Mouse (Mus musculus): ENCODE measurements around the gene Epb42. TPM values are rescaled to one million over a fixed set of nuclear protein-coding genes. Genes with fewer than 3 reads are reported as not detected.
A peak's percentile ranks its signal among the peaks of the same experiment; 100 is the strongest.
"Not testable (repeated sequence)": the region's sequence is repeated elsewhere in the genome, so short reads cannot be mapped to it uniquely, and the experiment has no call there.

Gene Epb42
- polyA plus RNA-seq, 1 experiment from 2014 or later = 0.35 TPM

GRCm38 (mm10) chr2:121045653-121046052 lies 8.8 kb upstream of the Epb42 start:
- no peak for ATAC-seq (ENCODE audit: low FRiP score, low read depth)
- Histone ChIP-seq H3K9me3 (no peaks in the 10 kb centered on the region), H3K4me1 (replicated peaks) (no peaks in the 10 kb centered on the region), H3K36me3 (no peaks in the 10 kb centered on the region), H3K9ac (no peak overlapping the region), H3K27me3 (no peaks in the 10 kb centered on the region), H3K4me2 (no peak overlapping the region), H3K27ac (replicated peaks) (no peak overlapping the region), H3K4me3 (no peak overlapping the region)
- WGBS = 63% methylated on average over 4 of the region's 4 CpGs

DNA sequence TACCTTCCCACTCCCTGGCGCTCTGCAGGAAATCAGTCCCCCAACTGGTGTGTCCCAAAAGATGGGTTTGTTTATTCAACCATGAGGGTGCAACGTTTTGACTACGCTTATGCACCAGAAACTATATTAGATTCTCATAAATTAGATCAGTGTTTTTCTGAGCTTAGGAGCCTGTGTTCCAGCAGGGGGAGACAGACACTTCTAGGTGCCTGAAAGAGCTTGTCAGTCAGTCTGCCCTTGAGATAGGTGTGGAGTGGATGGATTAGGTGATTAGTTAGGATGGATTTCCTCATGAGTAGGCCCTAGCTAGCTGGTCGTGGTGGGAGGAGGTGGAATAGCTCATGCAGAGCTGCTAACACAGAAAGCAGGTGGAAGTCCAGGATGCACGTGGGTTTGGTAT lies 4.2 kb upstream of the Epb42 start:
- no peak for ATAC-seq (ENCODE audit: low FRiP score, low read depth)
- Histone ChIP-seq H3K36me3 (no peaks in the 10 kb centered on the region), H3K9ac (no peak overlapping the region), H3K4me2 (no peak overlapping the region), H3K4me1 (replicated peaks) (no peaks in the 10 kb centered on the region), H3K4me3 (no peak overlapping the region), H3K27ac (replicated peaks) (no peak overlapping the region), H3K9me3 (no peaks in the 10 kb centered on the region), H3K27me3 (no peaks in the 10 kb centered on the region)
- WGBS = 53% methylated on average over 5 of the region's 5 CpGs

DNA sequence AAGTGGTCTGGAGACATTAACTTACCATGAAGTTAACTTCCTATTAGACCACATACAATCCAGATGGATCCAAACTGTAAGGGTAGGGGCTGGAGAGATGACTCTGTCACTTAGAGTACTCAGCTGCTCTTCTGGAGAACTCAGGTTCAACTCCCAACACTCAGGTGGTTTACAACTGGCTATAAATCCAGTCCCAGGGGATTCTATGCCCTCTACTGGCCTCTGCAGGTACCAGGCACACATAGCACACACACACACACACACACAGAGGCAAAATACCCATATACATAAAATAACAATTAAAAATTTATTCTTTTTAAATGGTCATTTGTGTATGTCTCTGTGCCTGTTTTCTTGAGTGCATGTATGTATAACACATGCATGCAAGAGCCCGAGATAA lies 2.5 kb upstream of the Epb42 start:
- Histone ChIP-seq H3K4me3 (no peak overlapping the region), H3K27me3 (no peaks in the 10 kb centered on the region), H3K9me3 (no peaks in the 10 kb centered on the region), H3K36me3 (no peaks in the 10 kb centered on the region), H3K27ac (replicated peaks) (no peak overlapping the region), H3K4me2 (no peak overlapping the region), H3K4me1 (replicated peaks) (no peaks in the 10 kb centered on the region), H3K9ac (no peak overlapping the region)
- no peak for ATAC-seq (ENCODE audit: low FRiP score, low read depth)
- 96% methylated on average over 1 of the region's 1 CpGs for WGBS

- not testable (repeated sequence) for H3K27ac ChIP-seq (replicated peaks); H3K4me2 ChIP-seq; H3K27me3 ChIP-seq; H3K4me1 ChIP-seq (replicated peaks); H3K4me3 ChIP-seq; H3K9ac ChIP-seq; ATAC-seq (ENCODE audit: low FRiP score, low read depth); H3K9me3 ChIP-seq; H3K36me3 ChIP-seq
- 100% methylated on average over 1 of the region's 1 CpGs for WGBS
These were observed 2.0 kb upstream of the Epb42 start for GRCm38 (mm10) chr2:121038851-121039250.

DNA sequence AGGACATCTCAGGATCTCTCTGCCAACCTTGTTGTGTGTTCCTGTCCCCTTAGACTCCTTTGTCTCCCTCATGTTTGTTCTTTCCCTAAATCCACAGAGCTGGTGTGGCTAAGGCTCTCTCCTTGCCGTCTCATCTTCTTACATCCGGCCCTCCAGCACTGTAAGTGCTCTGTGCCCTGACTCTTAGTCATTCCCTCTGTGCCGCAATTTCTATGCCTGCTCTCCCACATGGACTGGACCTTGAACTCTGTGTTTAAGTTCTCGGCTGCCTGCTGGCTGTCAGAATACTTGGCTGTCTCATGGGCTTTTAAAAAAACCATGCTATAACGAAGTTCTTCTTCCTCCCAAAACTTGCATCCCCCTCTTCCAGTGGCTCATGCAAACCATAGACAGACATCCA lies 14.0 kb downstream of the Epb42 start:
- no peaks in the 10 kb centered on the region for H3K27me3 ChIP-seq
- no peak for ATAC-seq (ENCODE audit: low FRiP score, low read depth)
- no peaks in the 10 kb centered on the region for H3K9me3 ChIP-seq
- no peak overlapping the region for H3K4me2 ChIP-seq
- H3K9ac ChIP-seq = no peak overlapping the region
- 72% methylated on average over 5 of the region's 5 CpGs for WGBS
- H3K4me3 ChIP-seq = no peak overlapping the region
- H3K36me3 ChIP-seq = peaks cover 1% of the 10 kb centered on the region
- no peaks in the 10 kb centered on the region for H3K4me1 ChIP-seq (replicated peaks)
- H3K27ac ChIP-seq (replicated peaks) = no peak overlapping the region

DNA sequence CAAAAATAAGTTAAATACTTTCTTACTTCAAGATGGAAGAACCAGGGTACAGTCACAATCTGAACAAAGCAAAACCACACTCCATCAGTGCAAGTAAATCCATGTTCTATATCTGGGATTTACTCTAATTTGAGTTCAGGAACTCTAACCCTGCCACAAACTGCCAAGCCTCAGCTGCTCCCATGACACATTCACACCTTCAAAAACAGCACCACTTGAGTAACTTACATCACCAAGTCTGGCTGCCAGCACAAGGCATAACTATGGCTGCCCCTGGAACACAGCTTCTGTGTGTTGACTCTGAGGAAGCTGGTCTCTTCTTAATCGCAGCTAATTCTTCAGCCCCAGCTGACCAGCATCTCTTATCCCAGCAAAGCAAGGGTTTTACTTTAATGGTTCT lies 19.7 kb downstream of the Epb42 start:
- H3K4me1 ChIP-seq (replicated peaks) = no peaks in the 10 kb centered on the region
- H3K27me3 ChIP-seq = no peaks in the 10 kb centered on the region
- no peak for ATAC-seq (ENCODE audit: low FRiP score, low read depth)
- no peak overlapping the region for H3K9ac ChIP-seq
- no peak overlapping the region for H3K4me3 ChIP-seq
- no peak overlapping the region for H3K27ac ChIP-seq (replicated peaks)
- peaks cover 48% of the 10 kb centered on the region for H3K36me3 ChIP-seq
- no peaks in the 10 kb centered on the region for H3K9me3 ChIP-seq
- H3K4me2 ChIP-seq = no peak overlapping the region
- WGBS = 92% methylated on average over 1 of the region's 1 CpGs

GRCm38 (mm10) chr2:121016226-121016625 lies 20.6 kb downstream of the Epb42 start:
- no peaks in the 10 kb centered on the region for H3K27me3 ChIP-seq
- H3K9me3 ChIP-seq = no peaks in the 10 kb centered on the region
- H3K4me2 ChIP-seq = no peak overlapping the region
- 86% methylated on average over 9 of the region's 9 CpGs for WGBS
- no peak overlapping the region for H3K27ac ChIP-seq (replicated peaks)
- no peak overlapping the region for H3K9ac ChIP-seq
- no peak for ATAC-seq (ENCODE audit: low FRiP score, low read depth)
- no peak overlapping the region for H3K4me3 ChIP-seq
- peaks cover 58% of the 10 kb centered on the region for H3K36me3 ChIP-seq
- no peaks in the 10 kb centered on the region for H3K4me1 ChIP-seq (replicated peaks)

GRCm38 (mm10) chr2:121015507-121015906 lies 21.4 kb downstream of the Epb42 start:
- Histone ChIP-seq H3K4me1 (replicated peaks) (no peaks in the 10 kb centered on the region), H3K27ac (replicated peaks) (no peak overlapping the region), H3K4me3 (no peak overlapping the region), H3K27me3 (no peaks in the 10 kb centered on the region), H3K9me3 (no peaks in the 10 kb centered on the region), H3K36me3 (peaks cover 58% of the 10 kb centered on the region), H3K9ac (no peak overlapping the region), H3K4me2 (no peak overlapping the region)
- no peak for ATAC-seq (ENCODE audit: low FRiP score, low read depth)
- 90% methylated on average over 2 of the region's 2 CpGs for WGBS

DNA sequence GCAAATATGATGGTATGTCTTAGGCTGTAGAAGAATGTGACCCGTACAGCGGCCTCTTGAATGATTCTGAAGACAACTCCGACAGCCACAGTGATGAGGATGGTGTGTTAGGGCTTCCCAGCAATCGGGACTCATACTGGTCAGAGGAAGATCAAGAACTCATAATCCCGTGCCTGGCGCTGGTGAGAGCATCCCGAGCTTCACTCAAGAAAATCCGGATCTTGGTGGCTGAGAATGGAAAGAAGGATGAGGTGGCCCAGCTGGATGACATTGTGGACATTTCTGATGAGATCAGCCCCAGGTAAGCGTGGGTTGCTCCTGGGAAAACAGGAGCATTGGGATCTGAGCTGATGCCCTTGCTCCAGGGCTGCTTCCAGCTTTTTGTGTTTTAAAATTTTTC lies 24.2 kb downstream of the Epb42 start:
- Histone ChIP-seq H3K9me3 (no peaks in the 10 kb centered on the region), H3K27me3 (no peaks in the 10 kb centered on the region), H3K27ac (replicated peaks) (no peak overlapping the region), H3K4me2 (no peak overlapping the region), H3K4me1 (replicated peaks) (peaks cover 15% of the 10 kb centered on the region), H3K36me3 (peaks cover 54% of the 10 kb centered on the region), H3K9ac (no peak overlapping the region), H3K4me3 (no peak overlapping the region)
- 95% methylated on average over 9 of the region's 9 CpGs for WGBS
- ATAC-seq (ENCODE audit: low FRiP score, low read depth) = no peak

- H3K4me2 ChIP-seq = peak overlapping the region; percentile 62
- no peak for ATAC-seq (ENCODE audit: low FRiP score, low read depth)
- H3K4me3 ChIP-seq = peak overlapping the region; percentile 86
- no peaks in the 10 kb centered on the region for H3K27me3 ChIP-seq
- WGBS = 27% methylated on average over 5 of the region's 5 CpGs
- peaks cover 28% of the 10 kb centered on the region for H3K36me3 ChIP-seq
- peak overlapping the region; percentile 79 for H3K9ac ChIP-seq
- H3K4me1 ChIP-seq (replicated peaks) = peaks cover 15% of the 10 kb centered on the region
- no peaks in the 10 kb centered on the region for H3K9me3 ChIP-seq
- no peak overlapping the region for H3K27ac ChIP-seq (replicated peaks)
These were observed 27.7 kb downstream of the Epb42 start for GRCm38 (mm10) chr2:121009071-121009677.

DNA sequence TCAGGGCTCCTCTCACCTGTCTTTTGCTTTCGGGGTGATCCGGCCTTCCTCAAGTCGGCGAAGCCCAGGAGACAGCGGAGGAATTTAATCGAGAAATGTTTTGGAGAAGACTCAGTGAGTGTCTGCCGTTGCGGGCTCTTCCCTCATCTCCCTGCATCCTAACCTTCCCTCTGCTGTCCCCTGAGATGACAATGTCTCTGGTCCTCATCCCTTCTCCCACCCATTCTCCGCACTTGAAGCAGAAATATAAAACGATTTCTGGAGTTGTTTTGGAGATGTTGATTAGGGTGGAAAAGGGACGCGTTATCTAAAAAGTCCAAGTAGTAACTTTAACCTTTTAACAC lies 28.2 kb downstream of the Epb42 start:
- H3K4me1 ChIP-seq (replicated peaks) = peaks cover 15% of the 10 kb centered on the region
- no peak for ATAC-seq (ENCODE audit: low FRiP score, low read depth)
- no peaks in the 10 kb centered on the region for H3K9me3 ChIP-seq
- 1% methylated on average over 12 of the region's 12 CpGs for WGBS
- H3K4me2 ChIP-seq = peak overlapping the region; percentile 62
- H3K9ac ChIP-seq = peak overlapping the region; percentile 79
- H3K27me3 ChIP-seq = no peaks in the 10 kb centered on the region
- H3K27ac ChIP-seq (replicated peaks) = peak overlapping the region; percentile 65
- peak overlapping the region; percentile 86 for H3K4me3 ChIP-seq
- peaks cover 25% of the 10 kb centered on the region for H3K36me3 ChIP-seq

- peaks cover 22% of the 10 kb centered on the region for H3K36me3 ChIP-seq
- H3K4me1 ChIP-seq (replicated peaks) = peaks cover 15% of the 10 kb centered on the region
- no peaks in the 10 kb centered on the region for H3K27me3 ChIP-seq
- H3K27ac ChIP-seq (replicated peaks) = peak within 1 kb of the TSS; percentile 65
- peak within 1 kb of the TSS; percentile 62 for H3K4me2 ChIP-seq
- H3K9ac ChIP-seq = peak within 1 kb of the TSS; percentile 79
- 2% methylated on average over 34 of the region's 34 CpGs for WGBS
- H3K9me3 ChIP-seq = no peaks in the 10 kb centered on the region
- peak within 1 kb of the TSS; percentile 86 for H3K4me3 ChIP-seq
- ATAC-seq (ENCODE audit: low FRiP score, low read depth) = peak; percentile 98
These were observed 28.8 kb downstream of the Epb42 start, which contains the start of gene Ccndbp1 for GRCm38 (mm10) chr2:121007925-121008663. Gene Ccndbp1, plus strand, starts transcription at chr2:121008403.

Data from hindbrain, embryonic 15.5 days (tissue).